Mouse (Mus musculus) ES-Bruce4 (cell line): ENCODE measurements around the gene Cfap57.

ENCODE experiments used
- CTCF ChIP-seq: IDR thresholded peaks from one replicate; pipeline ENCODE4 v1.8.1; 2011; ENCODE audit warnings: low read depth, low read length
- POLR2A ChIP-seq: IDR thresholded peaks from one replicate; pipeline ENCODE4 v1.8.1; 2011; ENCODE audit warnings: low read length; ENCODE audit not compliant: insufficient read depth

DNA sequence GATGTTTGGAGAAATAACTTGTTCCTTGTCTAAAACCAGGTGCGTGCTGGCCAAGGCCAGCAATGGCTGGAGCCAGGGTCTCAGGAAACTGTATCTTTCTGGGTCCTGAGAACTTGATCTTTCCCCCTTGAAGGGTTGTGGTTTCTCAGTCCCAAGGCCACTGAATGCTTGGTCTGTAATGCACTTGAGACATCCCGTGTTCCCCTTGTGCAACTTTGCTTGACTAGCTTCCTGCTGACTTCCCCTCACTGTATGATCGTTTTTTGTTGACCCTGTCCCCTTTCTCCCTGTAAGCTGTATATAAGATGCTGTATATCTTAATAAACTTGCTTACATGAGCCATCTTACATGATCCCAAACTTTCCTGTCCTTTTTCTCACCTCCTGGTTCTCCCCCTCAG is 10.7 kb downstream of the Cfap57 start:
- TF ChIP-seq CTCF: no peak
- no peak for TF ChIP-seq POLR2A
